Mouse (Mus musculus) ES-Bruce4 (cell line): ENCODE data around the gene Ccdc33. TPM values are rescaled to one million over a fixed set of nuclear protein-coding genes. Genes with fewer than 3 reads are reported as not detected.

ENCODE experiments used
- H3K27ac ChIP-seq: 2 replicates; pipeline ENCODE4 v1.5.1; 2012; ENCODE audit warnings: low read length, inconsistent platforms; ENCODE audit not compliant: insufficient read depth
- H3K27me3 ChIP-seq: 2 replicates; pipeline ENCODE4 v1.6.1; 2012; ENCODE audit warnings: mild to moderate bottlenecking, low read length, inconsistent platforms; ENCODE audit not compliant: control insufficient read depth, poor library complexity, insufficient read depth, severe bottlenecking
- H3K36me3 ChIP-seq: 2 replicates; pipeline ENCODE4 v1.6.1; 2012; ENCODE audit warnings: inconsistent platforms, mild to moderate bottlenecking, low read length, moderate library complexity; ENCODE audit not compliant: control insufficient read depth, poor library complexity, insufficient read depth, severe bottlenecking
- H3K4me1 ChIP-seq: one replicate; pipeline ENCODE4 v1.8.1; 2011; ENCODE audit warnings: low read length; ENCODE audit not compliant: control insufficient read depth, insufficient read depth
- H3K4me3 ChIP-seq: 2 replicates; pipeline ENCODE4 v1.5.1; 2011; ENCODE audit warnings: low read depth, mild to moderate bottlenecking, low read length
- H3K9ac ChIP-seq: 2 replicates; pipeline ENCODE4 v1.6.1; 2012; ENCODE audit warnings: low read depth, mild to moderate bottlenecking, inconsistent platforms; ENCODE audit not compliant: poor library complexity, severe bottlenecking
- H3K9me3 ChIP-seq: replicated peaks from 2 replicates; pipeline ENCODE4 v1.6.1; 2012; ENCODE audit warnings: mild to moderate bottlenecking, low read length, inconsistent platforms; ENCODE audit not compliant: control insufficient read depth, poor library complexity, insufficient read depth, severe bottlenecking
- CTCF ChIP-seq: IDR thresholded peaks from one replicate; pipeline ENCODE4 v1.8.1; 2011; ENCODE audit warnings: low read depth, low read length
- EP300 ChIP-seq: IDR thresholded peaks from 2 replicates; pipeline ENCODE4 v1.6.1; 2011; ENCODE audit warnings: low read depth, low read length; ENCODE audit not compliant: insufficient read depth
- POLR2A ChIP-seq: IDR thresholded peaks from one replicate; pipeline ENCODE4 v1.8.1; 2011; ENCODE audit warnings: low read length; ENCODE audit not compliant: insufficient read depth
- polyA plus RNA-seq: library from polyadenylated mRNA; stranded (reverse); fragments of >200 nt; gene quantifications from 2 replicates; pipeline ENCODE4 v1.2.4, GENCODE M21; 2011; ENCODE audit warnings: low read depth; ENCODE audit not compliant: missing spikeins, insufficient read depth, insufficient read length

The Ccdc33 gene
- polyA plus RNA-seq, 1 experiment, result not detected

GRCm38 (mm10) chr9:58047061-58047460 is 71.6 kb downstream of the Ccdc33 start:
- no peaks in the 10 kb centered on the region for H3K9me3 ChIP-seq
- H3K4me3 ChIP-seq, result no peak overlapping the region
- no peak overlapping the region for H3K27ac ChIP-seq
- no peak for TF ChIP-seq CTCF
- TF ChIP-seq POLR2A, result no peak
- no peak for TF ChIP-seq EP300
- no peak overlapping the region for H3K9ac ChIP-seq
- H3K4me1 ChIP-seq, result peaks cover 7% of the 10 kb centered on the region
- H3K27me3 ChIP-seq, result no peaks in the 10 kb centered on the region
- no peaks in the 10 kb centered on the region for H3K36me3 ChIP-seq

GRCm38 (mm10) chr9:58045646-58046045 is 73.0 kb downstream of the Ccdc33 start:
- peaks cover 7% of the 10 kb centered on the region for H3K4me1 ChIP-seq
- H3K36me3 ChIP-seq, result no peaks in the 10 kb centered on the region
- no peaks in the 10 kb centered on the region for H3K9me3 ChIP-seq
- TF ChIP-seq CTCF (no peak), POLR2A (no peak), EP300 (no peak)
- no peaks in the 10 kb centered on the region for H3K27me3 ChIP-seq
- H3K27ac ChIP-seq, result no peak overlapping the region
- H3K4me3 ChIP-seq, result no peak overlapping the region
- no peak overlapping the region for H3K9ac ChIP-seq

GRCm38 (mm10) chr9:58044828-58045227 is 73.8 kb downstream of the Ccdc33 start:
- no peak for TF ChIP-seq CTCF
- no peak for TF ChIP-seq POLR2A
- no peak for TF ChIP-seq EP300
- Histone ChIP-seq H3K4me3 (0 out of 2 replicates have a peak overlapping the region, but pooled peaks have one; percentile 4), H3K4me1 (peaks cover 7% of the 10 kb centered on the region), H3K9me3 (no peaks in the 10 kb centered on the region), H3K9ac (no peak overlapping the region), H3K36me3 (no peaks in the 10 kb centered on the region), H3K27ac (no peak overlapping the region), H3K27me3 (no peaks in the 10 kb centered on the region)

- Histone ChIP-seq H3K4me1 (peaks cover 7% of the 10 kb centered on the region), H3K4me3 (no peak overlapping the region), H3K27ac (no peak overlapping the region), H3K9me3 (no peaks in the 10 kb centered on the region), H3K36me3 (no peaks in the 10 kb centered on the region), H3K9ac (no peak overlapping the region), H3K27me3 (no peaks in the 10 kb centered on the region)
- TF ChIP-seq CTCF (no peak), EP300 (no peak), POLR2A (no peak)
These were observed 75.1 kb downstream of the Ccdc33 start for GRCm38 (mm10) chr9:58043496-58044017.

GRCm38 (mm10) chr9:58042391-58042790 is 76.2 kb downstream of the Ccdc33 start:
- H3K27me3 ChIP-seq, result no peaks in the 10 kb centered on the region
- H3K9me3 ChIP-seq, result no peaks in the 10 kb centered on the region
- H3K27ac ChIP-seq, result no peak overlapping the region
- H3K36me3 ChIP-seq, result no peaks in the 10 kb centered on the region
- no peak overlapping the region for H3K4me3 ChIP-seq
- no peak overlapping the region for H3K9ac ChIP-seq
- H3K4me1 ChIP-seq, result peaks cover 7% of the 10 kb centered on the region
- TF ChIP-seq CTCF, result no peak
- TF ChIP-seq EP300, result no peak
- TF ChIP-seq POLR2A, result no peak

GRCm38 (mm10) chr9:58040977-58041376 is 77.6 kb downstream of the Ccdc33 start:
- Histone ChIP-seq H3K27me3 (no peaks in the 10 kb centered on the region), H3K36me3 (no peaks in the 10 kb centered on the region), H3K9ac (no peak overlapping the region), H3K4me1 (peaks cover 7% of the 10 kb centered on the region), H3K27ac (no peak overlapping the region), H3K9me3 (no peaks in the 10 kb centered on the region), H3K4me3 (no peak overlapping the region)
- TF ChIP-seq POLR2A, result no peak
- TF ChIP-seq EP300, result no peak
- no peak for TF ChIP-seq CTCF
